Mouse (Mus musculus) kidney, postnatal 14 days (tissue): ENCODE measurements around the gene Tia1.

ENCODE experiments used
- DNase-seq: peaks from one replicate; pipeline ENCODE4 v3.0.0; 2022; ENCODE audit warnings: mixed read lengths

Gene Tia1

GRCm38 (mm10) chr6:86433696-86434095, 29.7 kb downstream of the Tia1 start:
- DNase-seq: no peak

GRCm38 (mm10) chr6:86437711-86438110, 33.7 kb downstream of the Tia1 start:
- DNase-seq: peak; percentile 68

- peak; percentile 96 for DNase-seq
Observed at GRCm38 (mm10) chr6:86438272-86439118, 34.5 kb downstream of the Tia1 start, which contains the start of gene C87436. TSS of gene C87436 (plus strand) at chr6:86438374.

- no peak for DNase-seq
Observed at GRCm38 (mm10) chr6:86439119-86439496, 35.1 kb downstream of the Tia1 start.

GRCm38 (mm10) chr6:86439531-86439930, 35.5 kb downstream of the Tia1 start:
- no peak for DNase-seq

GRCm38 (mm10) chr6:86441571-86441970, 37.6 kb downstream of the Tia1 start:
- no peak for DNase-seq

GRCm38 (mm10) chr6:86445551-86445950, 41.5 kb downstream of the Tia1 start:
- no peak for DNase-seq

GRCm38 (mm10) chr6:86446927-86447568, 43.0 kb downstream of the Tia1 start:
- no peak for DNase-seq

- no peak for DNase-seq
Observed at GRCm38 (mm10) chr6:86456727-86457126, 52.7 kb downstream of the Tia1 start.

GRCm38 (mm10) chr6:86463079-86463478, 59.1 kb downstream of the Tia1 start:
- no peak for DNase-seq

- DNase-seq: no peak
Observed at GRCm38 (mm10) chr6:86471317-86471716, 67.3 kb downstream of the Tia1 start.

GRCm38 (mm10) chr6:86471760-86472099, 67.7 kb downstream of the Tia1 start:
- no peak for DNase-seq

- DNase-seq: peak; percentile 100
Observed at GRCm38 (mm10) chr6:86472100-86472955, 68.3 kb downstream of the Tia1 start.

- DNase-seq: peak; percentile 32
Observed at GRCm38 (mm10) chr6:86473077-86473476, 69.1 kb downstream of the Tia1 start.

- no peak for DNase-seq
Observed at GRCm38 (mm10) chr6:86474072-86474471, 70.1 kb downstream of the Tia1 start.

- no peak for DNase-seq
Observed at GRCm38 (mm10) chr6:86474646-86475181, 70.7 kb downstream of the Tia1 start.

- peak; percentile 43 for DNase-seq
Observed at GRCm38 (mm10) chr6:86475462-86476167, 71.6 kb downstream of the Tia1 start.

- DNase-seq: no peak
Observed at GRCm38 (mm10) chr6:86476931-86477330, 72.9 kb downstream of the Tia1 start.

- DNase-seq: peak; percentile 80
Observed at GRCm38 (mm10) chr6:86479311-86479710, 75.3 kb downstream of the Tia1 start.

GRCm38 (mm10) chr6:86479816-86480188, 75.8 kb downstream of the Tia1 start:
- DNase-seq: no peak

GRCm38 (mm10) chr6:86480189-86480831, 76.3 kb downstream of the Tia1 start:
- peak; percentile 77 for DNase-seq

- DNase-seq: no peak
Observed at GRCm38 (mm10) chr6:86481871-86482270, 77.9 kb downstream of the Tia1 start.
